Mouse (Mus musculus) lung, embryonic 14.5 days (tissue): ENCODE data around the gene Phactr3. TPM values are rescaled to one million over a fixed set of nuclear protein-coding genes. Genes with fewer than 3 reads are reported as not detected.
"Not testable (repeated sequence)": the region's sequence is repeated elsewhere in the genome, so short reads cannot be mapped to it uniquely, and the experiment has no call there.

Experiments
- ATAC-seq: fragments of 200-750 bp; cut with Nextera tagmentation; 2 replicates; pipeline ENCODE4 v1.8.0; 2017; ENCODE audit warnings: mild to moderate bottlenecking, moderate TSS enrichment, moderate library complexity; ENCODE audit not compliant: insufficient read depth
- DNase-seq: peaks from one replicate; pipeline ENCODE4 v3.0.0-alpha.2; 2015
- H3K27ac ChIP-seq: fragments of 300-500 bp; sonication (generic); 2 replicates; pipeline ENCODE4 v1.5.1; 2014; ENCODE audit warnings: low read depth, mild to moderate bottlenecking, moderate library complexity
- H3K27me3 ChIP-seq: fragments of 300-500 bp; sonication (generic); 2 replicates; pipeline ENCODE4 v1.6.1; 2014; ENCODE audit warnings: low read length, control low read depth; ENCODE audit not compliant: insufficient read depth
- H3K36me3 ChIP-seq: fragments of 300-500 bp; sonication (generic); 2 replicates; pipeline ENCODE4 v1.6.1; 2014; ENCODE audit warnings: control low read depth; ENCODE audit not compliant: insufficient read depth
- H3K4me1 ChIP-seq: fragments of 300-500 bp; sonication (generic); 2 replicates; pipeline ENCODE4 v1.6.1; 2014; ENCODE audit warnings: antibody characterized with exemption, control low read depth; ENCODE audit not compliant: insufficient read depth
- H3K4me2 ChIP-seq: fragments of 300-500 bp; sonication (generic); 2 replicates; pipeline ENCODE4 v1.6.1; 2014; ENCODE audit warnings: mild to moderate bottlenecking
- H3K4me3 ChIP-seq: fragments of 300-500 bp; sonication (generic); 2 replicates; pipeline ENCODE4 v1.5.1; 2014; ENCODE audit warnings: low read depth, low read length
- H3K9ac ChIP-seq: fragments of 300-500 bp; sonication (generic); 2 replicates; pipeline ENCODE4 v1.6.1; 2014
- H3K9me3 ChIP-seq: fragments of 300-500 bp; sonication (generic); 2 replicates; pipeline ENCODE4 v1.6.1; 2016; ENCODE audit warnings: low read depth, low read length, control low read depth
- CTCF ChIP-seq: IDR thresholded peaks from 2 replicates; pipeline ENCODE4 v1.5.1; 2016; ENCODE audit warnings: antibody characterized with exemption, low read depth
- WGBS: fragments of 180-500 bp; shearing (Covaris S2); extraction: QIAGEN DNeasy Blood & Tissue Kit; methylation state at CpG from one replicate; pipeline ENCODE4 v1.1.7; 2014; 5-methylcytosine and 5-hydroxymethylcytosine counted together
- polyA plus RNA-seq: library from polyadenylated mRNA; unstranded; fragments of >200 nt; fragmentation: Nextera tagmentation; extraction: Ambion mirVana; gene quantifications from 2 replicates; pipeline ENCODE4 v1.2.1, GENCODE M21; 2014

Phactr3 gene
- polyA plus RNA-seq = 0.33 and 0.39 TPM in 2 replicates

- H3K27me3 ChIP-seq = peaks cover 18% of the 10 kb centered on the region
- no peak within 1 kb of the TSS for H3K27ac ChIP-seq
- ATAC-seq (peak; percentile 78), DNase-seq (peak; percentile 18)
- peak within 1 kb of the TSS; percentile 32 for H3K9ac ChIP-seq
- H3K9me3 ChIP-seq = no peaks in the 10 kb centered on the region
- H3K4me2 ChIP-seq = peak within 1 kb of the TSS; percentile 76
- TF ChIP-seq CTCF = no peak
- H3K4me1 ChIP-seq = peaks cover 7% of the 10 kb centered on the region; the same call in 1 of the 2 replicates
- peak within 1 kb of the TSS; percentile 37 for H3K4me3 ChIP-seq
- no peaks in the 10 kb centered on the region for H3K36me3 ChIP-seq
- WGBS = 1% methylated on average over 45 of the region's 45 CpGs
Observed at GRCm38 (mm10) chr2:178118801-178119560, at the start of gene Phactr3. TSS of gene Phactr3 (plus strand) at chr2:178118975.

GRCm38 (mm10) chr2:178078166-178078717, 40.5 kb upstream of the Phactr3 start, which contains the start of gene Zfp931:
TSS of gene Zfp931 (minus strand) at chr2:178078476.
- Histone ChIP-seq H3K4me3 (peak within 1 kb of the TSS; percentile 36), H3K4me2 (peak within 1 kb of the TSS; percentile 43; the same call in 1 of the 2 replicates)
- H3K9me3 ChIP-seq, H3K4me1 ChIP-seq, DNase-seq, H3K36me3 ChIP-seq, H3K9ac ChIP-seq, H3K27ac ChIP-seq, ATAC-seq, H3K27me3 ChIP-seq: not testable (repeated sequence)
- WGBS = 0% methylated on average over 2 of the region's 14 CpGs

DNA sequence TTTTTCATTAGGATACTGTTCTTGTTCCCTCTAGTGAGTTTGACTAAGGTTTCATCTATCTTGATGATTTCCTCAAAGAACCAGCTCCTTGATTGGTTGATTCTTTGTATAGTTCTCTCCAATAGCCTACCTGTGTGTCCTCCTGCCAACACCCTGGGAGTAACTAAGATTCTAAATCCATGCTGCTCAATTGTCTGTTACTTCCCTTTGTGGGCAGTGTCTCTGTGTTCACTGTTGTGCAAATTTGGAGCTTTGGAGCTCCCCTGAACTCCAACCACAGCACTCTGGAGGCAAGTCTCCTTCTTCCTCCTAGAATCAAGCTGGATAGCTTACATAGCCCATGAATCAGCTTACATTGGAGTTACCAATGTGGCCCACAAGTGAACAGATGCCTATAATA, 29.2 kb upstream of the Phactr3 start:
- H3K4me1 ChIP-seq = no peaks in the 10 kb centered on the region
- DNase-seq = no peak
- H3K4me3 ChIP-seq = no peak overlapping the region
- H3K9me3 ChIP-seq = no peaks in the 10 kb centered on the region
- no peak overlapping the region for H3K4me2 ChIP-seq
- TF ChIP-seq CTCF = no peak
- no peak overlapping the region for H3K27ac ChIP-seq
- ATAC-seq = no peak
- H3K36me3 ChIP-seq = no peaks in the 10 kb centered on the region
- no peak overlapping the region for H3K9ac ChIP-seq
- no peaks in the 10 kb centered on the region for H3K27me3 ChIP-seq

DNA sequence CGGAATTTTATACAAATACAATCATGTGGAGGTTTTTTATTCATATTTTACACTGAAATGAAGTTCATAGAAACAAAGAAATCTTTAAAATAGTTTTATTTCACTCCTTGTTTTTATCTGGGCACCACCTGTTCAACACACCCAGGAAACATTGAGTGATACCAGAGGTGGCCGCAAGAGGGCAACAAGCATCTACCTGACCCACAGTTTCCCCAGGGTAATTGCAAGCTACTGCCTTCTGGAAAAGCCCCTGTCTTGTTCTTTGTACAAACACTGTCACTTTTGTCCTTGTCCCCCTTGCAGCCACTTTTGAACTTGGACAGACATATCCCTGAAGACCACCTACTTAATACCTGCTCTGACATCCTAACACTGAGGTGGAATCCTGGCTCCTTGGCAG, 20.8 kb upstream of the Phactr3 start:
- H3K27me3 ChIP-seq = no peaks in the 10 kb centered on the region
- no peaks in the 10 kb centered on the region for H3K4me1 ChIP-seq
- H3K9ac ChIP-seq = no peak overlapping the region
- no peak overlapping the region for H3K4me3 ChIP-seq
- no peak for ATAC-seq
- no peak overlapping the region for H3K27ac ChIP-seq
- H3K36me3 ChIP-seq = no peaks in the 10 kb centered on the region
- DNase-seq = peak; percentile 58
- 7% methylated on average over 2 of the region's 2 CpGs for WGBS
- H3K4me2 ChIP-seq = no peak overlapping the region
- H3K9me3 ChIP-seq = no peaks in the 10 kb centered on the region
- TF ChIP-seq CTCF = peak; percentile 71

DNA sequence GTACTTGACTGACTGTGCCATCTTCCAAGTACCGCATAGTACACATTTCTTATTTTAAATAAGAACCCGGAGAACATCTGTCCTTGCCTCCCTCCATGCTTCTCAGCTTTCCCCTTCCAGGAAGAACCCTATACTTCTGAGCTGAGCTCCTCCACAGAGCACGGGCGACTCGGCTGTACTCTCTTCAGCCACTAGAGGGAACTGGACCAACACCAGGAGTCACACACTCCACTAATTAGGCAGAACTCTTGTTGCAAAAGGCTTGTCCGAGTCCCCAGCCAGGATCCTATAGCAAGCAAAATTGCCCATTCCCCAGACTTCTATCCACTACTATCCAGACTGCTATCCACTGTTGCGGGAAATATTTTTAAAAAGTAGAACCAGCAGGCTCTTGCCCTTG, 16.8 kb upstream of the Phactr3 start:
- Histone ChIP-seq H3K27ac (no peak overlapping the region), H3K36me3 (no peaks in the 10 kb centered on the region), H3K4me3 (no peak overlapping the region), H3K4me1 (no peaks in the 10 kb centered on the region), H3K9ac (no peak overlapping the region), H3K27me3 (no peaks in the 10 kb centered on the region), H3K4me2 (no peak overlapping the region), H3K9me3 (no peaks in the 10 kb centered on the region)
- TF ChIP-seq CTCF = peak; percentile 68
- WGBS = 16% methylated on average over 7 of the region's 7 CpGs
- peak; percentile 86 for ATAC-seq
- peak; percentile 75 for DNase-seq

- no peak overlapping the region for H3K4me3 ChIP-seq
- WGBS = 22% methylated on average over 12 of the region's 12 CpGs
- peak; percentile 65 for TF ChIP-seq CTCF
- H3K9ac ChIP-seq = no peak overlapping the region
- H3K27ac ChIP-seq = no peak overlapping the region
- no peaks in the 10 kb centered on the region for H3K9me3 ChIP-seq
- peaks cover 7% of the 10 kb centered on the region; the same call in 1 of the 2 replicates for H3K4me1 ChIP-seq
- H3K4me2 ChIP-seq = no peak overlapping the region
- DNase-seq (peak; percentile 80), ATAC-seq (peak; percentile 42; the same call in 1 of the 2 replicates)
- H3K36me3 ChIP-seq = no peaks in the 10 kb centered on the region
- H3K27me3 ChIP-seq = peaks cover 18% of the 10 kb centered on the region
Observed at GRCm38 (mm10) chr2:178117946-178118345, 829 bp upstream of the Phactr3 start.
